Mouse (Mus musculus): Measurements from ENCODE around the gene Kifc1. TPM values are rescaled to one million over a fixed set of nuclear protein-coding genes. Genes with fewer than 3 reads are reported as not detected.
A peak's percentile ranks its signal among the peaks of the same experiment; 100 is the strongest.
"Not testable (repeated sequence)": the region's sequence is repeated elsewhere in the genome, so short reads cannot be mapped to it uniquely, and the experiment has no call there.

The Kifc1 gene
- total RNA-seq, 2 experiments from 2014 or later, result 4.1 to 5.8 TPM

GRCm38 (mm10) chr17:33908331-33909076 lies 18.0 kb upstream of the Kifc1 start:
- intact Hi-C loops (cut with DNase I), result no loop called here
- peak; percentile 36 to 51 for DNase-seq

GRCm38 (mm10) chr17:33904835-33905234 lies 14.4 kb upstream of the Kifc1 start, which contains the start of gene Platr17:
Gene Platr17 (plus strand): TSS chr17:33905135.
- DNase-seq; intact Hi-C loops (cut with DNase I): not testable (repeated sequence)

- intact Hi-C loops (cut with DNase I); DNase-seq: not testable (repeated sequence)
Measured at GRCm38 (mm10) chr17:33903911-33904651, 13.6 kb upstream of the Kifc1 start.

- intact Hi-C loops (cut with DNase I), result no loop called here
- DNase-seq, result no peak
Measured at GRCm38 (mm10) chr17:33902491-33902890, 12.0 kb upstream of the Kifc1 start.

GRCm38 (mm10) chr17:33902079-33902478 lies 11.6 kb upstream of the Kifc1 start:
- no peak for DNase-seq
- intact Hi-C loops (cut with DNase I), result no loop called here

- no peak for DNase-seq
- intact Hi-C loops (cut with DNase I), result no loop called here
Measured at GRCm38 (mm10) chr17:33901653-33902052, 11.2 kb upstream of the Kifc1 start.

- intact Hi-C loops (cut with DNase I), result no loop called here
Measured at GRCm38 (mm10) chr17:33900989-33901314, 10.5 kb upstream of the Kifc1 start.

GRCm38 (mm10) chr17:33900281-33900988 lies 10.0 kb upstream of the Kifc1 start:
- DNase-seq, result no peak
- intact Hi-C loops (cut with DNase I), result no loop called here

More at GRCm38 (mm10) chr17:33900989-33901314, 10.5 kb upstream of the Kifc1 start:
- DNase-seq, result no peak

- intact Hi-C loops (cut with DNase I), result no loop called here
- no peak for DNase-seq
Measured at GRCm38 (mm10) chr17:33899642-33900041, 9.2 kb upstream of the Kifc1 start.

- intact Hi-C loops (cut with DNase I), result loop anchor here (1.0 kb wide), 1 partner anchor 23 kb away; no protein-coding TSS in a partner anchor
- DNase-seq, result not testable (repeated sequence)
Measured at GRCm38 (mm10) chr17:33898193-33898592, 7.7 kb upstream of the Kifc1 start.

GRCm38 (mm10) chr17:33897114-33897794 lies 6.8 kb upstream of the Kifc1 start:
- peak in 1 of 2 experiments; percentile 55 for DNase-seq
- intact Hi-C loops (cut with DNase I), result no loop called here

- intact Hi-C loops (cut with DNase I); DNase-seq: not testable (repeated sequence)
Measured at GRCm38 (mm10) chr17:33893011-33893410, 2.5 kb upstream of the Kifc1 start.

GRCm38 (mm10) chr17:33892429-33892828 lies 2.0 kb upstream of the Kifc1 start:
- DNase-seq, result no peak
- intact Hi-C loops (cut with DNase I), result no loop called here

- DNase-seq; intact Hi-C loops (cut with DNase I): not testable (repeated sequence)
Measured at GRCm38 (mm10) chr17:33891892-33892291, 1.4 kb upstream of the Kifc1 start.

GRCm38 (mm10) chr17:33891357-33891756 lies 896 bp upstream of the Kifc1 start:
- no peak for DNase-seq
- intact Hi-C loops (cut with DNase I), result no loop called here

GRCm38 (mm10) chr17:33889941-33890532 lies 424 bp downstream of the Kifc1 start:
- intact Hi-C loops (cut with DNase I); DNase-seq: not testable (repeated sequence)

- intact Hi-C loops (cut with DNase I); DNase-seq: not testable (repeated sequence)
Measured at GRCm38 (mm10) chr17:33888230-33888629, 2.2 kb downstream of the Kifc1 start.

- DNase-seq; intact Hi-C loops (cut with DNase I): not testable (repeated sequence)
Measured at GRCm38 (mm10) chr17:33887802-33888201, 2.7 kb downstream of the Kifc1 start.

GRCm38 (mm10) chr17:33884320-33884719 lies 6.1 kb downstream of the Kifc1 start:
- intact Hi-C loops (cut with DNase I); DNase-seq: not testable (repeated sequence)

GRCm38 (mm10) chr17:33875797-33876196 lies 14.7 kb downstream of the Kifc1 start:
- intact Hi-C loops (cut with DNase I), result not testable (repeated sequence)
- DNase-seq, result peak; percentile 18 to 31

All from heart, postnatal 14 days (tissue).